Mouse (Mus musculus) thymus, postnatal 10 days (tissue): ENCODE measurements around the gene Ndufaf8.
A peak's percentile ranks its signal among the peaks of the same experiment; 100 is the strongest.

Experiments used
- DNase-seq, 2 experiments: peaks; one replicate each; pipeline ENCODE4 v3.0.0; 2021; ENCODE audit warnings: low spot score in 2 of 2

Ndufaf8 gene

GRCm38 (mm10) chr11:120098588-120099511, at the start of gene Ndufaf8, which contains the start of gene Tepsin:
Gene Ndufaf8 (plus strand): TSS chr11:120098928.
Gene Tepsin (minus strand): TSS chr11:120098731.
- DNase-seq: peak; percentile 97

DNA sequence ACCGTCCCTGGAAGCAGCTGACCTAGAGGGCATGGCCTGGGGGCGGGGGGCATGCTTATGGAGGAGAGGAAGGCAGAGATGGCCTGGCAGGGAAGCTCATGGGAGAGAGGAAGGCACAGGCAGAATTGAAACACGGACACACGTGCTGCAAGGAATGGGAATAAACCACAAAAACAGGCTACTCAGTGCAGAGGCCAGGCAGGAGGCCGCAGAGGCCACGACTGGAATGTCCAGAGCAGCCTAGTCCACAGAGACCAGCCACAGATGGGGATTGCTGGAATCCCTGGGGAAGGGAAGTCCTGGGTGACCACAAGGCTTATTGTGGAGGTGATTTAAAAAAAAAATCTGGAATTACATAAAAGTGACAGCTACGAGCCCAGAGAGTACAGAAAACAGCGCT, 49.7 kb upstream of the Ndufaf8 start:
- DNase-seq: no peak

DNA sequence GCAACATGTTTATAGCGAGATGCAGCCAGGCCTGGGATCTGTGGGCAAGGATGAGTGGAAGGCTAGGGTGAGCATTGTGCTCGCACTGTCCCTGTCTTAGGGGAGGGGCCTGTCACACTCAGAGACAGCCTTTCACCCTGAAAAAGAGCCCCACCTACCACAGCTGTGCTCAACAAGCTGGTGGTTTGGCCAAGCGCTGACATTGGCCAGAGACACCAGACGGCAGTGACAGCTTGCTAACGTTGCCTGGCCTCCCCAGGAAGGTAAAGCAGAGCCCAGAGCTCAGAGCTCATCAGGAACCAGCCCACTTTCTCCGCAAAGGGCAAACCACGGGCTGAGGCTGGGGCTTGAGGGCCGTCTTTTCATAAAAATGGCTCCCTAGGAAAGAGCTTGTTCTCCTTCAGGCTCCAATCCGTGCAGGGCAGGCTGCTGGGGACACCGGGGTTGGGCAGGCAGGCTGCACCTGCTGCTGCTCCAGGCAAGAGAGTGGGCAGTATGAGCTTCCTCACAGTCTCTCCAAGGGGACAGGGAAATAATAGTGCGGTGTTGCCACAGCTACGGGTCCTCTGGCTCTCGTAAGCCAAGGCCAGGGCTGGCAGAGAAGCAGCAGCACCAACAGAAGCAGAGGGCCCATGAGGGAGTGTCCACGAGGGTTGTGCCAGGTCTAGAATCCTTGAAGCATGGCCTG, 47.5 kb upstream of the Ndufaf8 start:
- no peak for DNase-seq

- DNase-seq: no peak
These were observed 46.5 kb upstream of the Ndufaf8 start for GRCm38 (mm10) chr11:120052274-120052673.

DNA sequence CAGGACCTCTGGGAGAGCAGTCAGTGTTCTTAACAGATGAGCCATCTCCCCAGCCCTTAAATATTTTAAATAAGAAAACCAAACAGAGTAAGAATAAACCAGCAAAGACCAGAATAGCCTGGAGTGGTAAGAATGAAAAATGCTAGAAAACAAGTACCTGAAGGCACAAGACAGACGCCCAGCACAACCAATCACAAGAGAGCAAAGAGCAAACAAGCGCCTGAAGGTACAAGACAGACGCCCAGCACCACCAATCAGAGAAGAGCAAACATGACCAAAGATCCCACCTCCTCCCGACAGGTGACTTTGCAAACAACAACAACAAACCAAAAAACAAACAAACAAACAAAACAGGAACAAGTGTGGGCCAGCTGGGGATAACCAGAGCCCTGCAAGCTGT, 44.9 kb upstream of the Ndufaf8 start:
- DNase-seq: no peak

- no peak for DNase-seq
These were observed 42.6 kb upstream of the Ndufaf8 start for GRCm38 (mm10) chr11:120055953-120056732.

DNA sequence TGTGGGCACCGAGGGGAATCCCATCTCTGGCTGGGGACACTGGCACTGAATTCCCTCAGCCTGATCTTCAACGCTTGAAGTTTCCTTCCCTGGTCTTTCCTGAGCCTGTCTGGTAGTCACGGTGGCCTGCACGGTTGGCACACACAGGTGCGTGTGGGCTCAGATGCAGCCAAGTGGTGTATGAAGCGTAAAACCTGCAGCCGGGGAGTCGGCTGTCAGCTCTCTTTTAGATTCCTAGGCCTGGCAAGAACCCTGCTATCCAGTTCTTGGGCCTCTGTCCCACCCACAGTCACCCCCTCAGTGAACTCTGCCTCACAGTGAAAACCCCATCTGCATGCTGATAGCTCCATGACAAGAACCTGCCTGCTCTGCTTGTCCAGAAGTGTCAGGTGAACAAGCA, 38.1 kb upstream of the Ndufaf8 start:
- DNase-seq: no peak

DNA sequence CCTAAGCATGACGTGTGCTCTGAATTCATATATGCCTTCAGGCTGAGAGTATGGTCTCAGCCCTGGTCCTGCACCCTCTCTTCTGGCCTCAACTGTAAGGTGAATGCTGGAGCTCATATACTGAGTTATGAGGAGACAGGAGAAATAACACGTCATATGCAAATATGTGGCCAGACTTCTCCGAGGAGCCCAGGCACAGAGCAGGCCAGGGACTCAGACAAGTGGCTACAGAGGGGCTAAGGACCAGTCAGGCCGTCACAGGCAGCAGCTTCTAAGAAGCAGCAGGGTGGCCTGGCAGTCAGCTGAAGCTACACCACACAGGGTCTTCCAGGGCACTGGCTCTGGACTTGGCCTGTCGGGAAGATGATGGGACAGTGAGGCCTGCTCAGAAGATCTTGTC, 35.4 kb upstream of the Ndufaf8 start:
- DNase-seq: no peak

DNA sequence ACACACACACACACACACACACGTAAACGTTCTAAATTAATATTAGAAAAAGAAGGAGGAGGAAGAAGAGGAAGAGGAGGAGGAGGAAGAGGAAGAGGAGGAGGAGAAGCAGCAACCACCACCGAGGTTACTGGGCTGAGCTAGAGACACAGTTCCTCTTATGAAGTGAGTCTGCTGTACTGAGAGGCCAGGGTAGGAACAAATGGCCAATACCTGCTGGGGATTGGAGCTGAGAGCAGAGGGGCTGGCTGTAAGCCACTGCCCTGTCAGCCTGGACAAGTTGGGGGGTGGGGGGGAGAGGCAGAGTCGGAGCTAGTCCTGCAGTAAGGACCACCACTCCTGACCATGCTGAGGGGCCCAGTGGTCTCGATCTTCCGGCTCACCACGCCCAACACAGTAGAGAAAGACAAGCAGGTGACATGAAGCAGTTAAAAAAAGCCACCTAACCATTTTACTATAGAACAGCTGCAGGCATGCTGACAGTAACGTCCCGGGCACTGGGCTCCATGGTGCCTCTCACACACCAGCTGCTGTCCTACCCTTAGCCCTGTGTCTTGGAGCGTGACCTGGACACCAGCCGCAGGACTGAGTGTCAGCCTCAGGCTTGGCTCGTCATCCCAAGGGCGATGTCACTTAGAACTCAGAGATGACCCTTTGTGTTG, 34.6 kb upstream of the Ndufaf8 start:
- DNase-seq: no peak

GRCm38 (mm10) chr11:120064668-120065040, 34.1 kb upstream of the Ndufaf8 start:
- DNase-seq: no peak

DNA sequence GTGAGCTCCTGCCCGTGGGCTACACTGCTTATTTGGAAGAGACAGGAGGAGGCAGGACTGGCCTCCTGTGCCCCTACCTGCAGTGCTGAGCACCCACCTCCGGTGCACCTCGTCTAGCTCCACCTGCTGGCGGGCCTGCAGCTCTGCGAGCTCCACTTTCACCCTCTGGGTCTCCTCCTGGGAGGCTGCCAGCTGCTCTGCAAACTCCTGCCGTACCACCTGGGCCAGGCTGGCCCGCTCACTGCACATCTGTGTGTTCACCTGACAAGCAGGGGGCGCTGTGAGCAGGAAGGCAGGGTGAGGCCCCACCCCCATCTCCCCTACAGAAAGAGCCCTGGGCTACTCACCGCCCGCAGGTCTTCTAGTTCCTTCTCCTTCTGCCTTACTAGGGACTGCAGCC, 33.4 kb upstream of the Ndufaf8 start:
- peak; percentile 32 to 80 for DNase-seq

DNA sequence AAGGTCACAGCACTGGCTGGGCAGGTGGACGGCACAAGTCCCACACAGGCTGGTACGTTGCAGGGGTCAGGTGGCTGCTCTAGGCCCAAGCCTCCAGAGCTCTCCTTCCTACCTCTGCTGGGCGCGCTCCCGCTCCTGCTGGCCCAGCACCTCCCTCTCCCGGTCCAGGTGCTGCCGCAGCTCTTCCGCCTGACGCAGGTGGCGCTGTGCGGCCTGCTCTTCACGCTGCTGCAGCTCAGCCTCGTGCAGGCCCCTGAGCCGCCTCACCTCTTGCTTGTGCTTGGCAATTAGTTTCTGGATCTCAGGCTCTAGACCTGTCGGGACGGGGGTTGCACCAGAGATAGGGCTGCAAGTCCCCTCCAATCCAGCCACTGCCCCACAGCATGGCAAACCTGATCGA, 30.9 kb upstream of the Ndufaf8 start:
- DNase-seq: no peak

DNA sequence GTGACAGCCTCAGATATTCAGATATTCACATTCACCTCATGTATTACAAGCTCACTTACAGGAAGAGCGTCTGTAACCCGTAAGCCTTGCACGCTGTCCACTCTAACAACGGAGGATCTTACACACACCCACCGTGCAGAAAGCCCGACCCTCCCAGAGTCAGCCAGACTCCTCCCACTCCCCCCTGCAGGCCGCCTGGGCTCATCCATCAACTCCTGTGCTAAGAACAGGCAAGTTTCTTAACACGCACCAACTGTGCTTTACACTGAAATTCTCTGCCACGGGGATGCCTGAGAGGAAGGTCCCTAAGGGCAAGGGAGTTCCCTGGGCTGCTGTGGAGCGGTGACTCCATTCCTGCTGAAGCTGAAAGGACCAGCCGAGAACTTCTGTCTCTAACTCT, 29.5 kb upstream of the Ndufaf8 start:
- no peak for DNase-seq

- DNase-seq: no peak
These were observed 28.3 kb upstream of the Ndufaf8 start for GRCm38 (mm10) chr11:120070286-120070930.

DNA sequence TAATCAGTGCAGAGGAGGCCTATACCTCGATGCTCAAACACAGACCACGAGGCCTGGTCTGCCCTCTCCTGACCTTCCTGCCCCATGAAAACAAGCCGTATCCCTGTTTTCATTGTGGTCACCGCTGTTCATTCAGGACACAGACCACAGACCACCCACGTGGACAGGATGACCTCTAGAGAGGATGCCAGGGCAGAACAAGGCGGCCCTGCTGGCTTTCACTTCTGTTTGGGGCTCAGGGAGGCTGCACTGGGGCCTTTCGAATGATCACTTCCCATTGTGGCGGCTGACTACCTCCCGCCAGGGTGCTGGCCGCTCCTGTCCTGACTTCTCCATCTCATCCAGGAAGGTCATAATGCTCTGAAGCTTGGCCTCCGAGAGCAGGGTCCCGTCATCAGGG, 27.7 kb upstream of the Ndufaf8 start:
- DNase-seq: no peak

DNA sequence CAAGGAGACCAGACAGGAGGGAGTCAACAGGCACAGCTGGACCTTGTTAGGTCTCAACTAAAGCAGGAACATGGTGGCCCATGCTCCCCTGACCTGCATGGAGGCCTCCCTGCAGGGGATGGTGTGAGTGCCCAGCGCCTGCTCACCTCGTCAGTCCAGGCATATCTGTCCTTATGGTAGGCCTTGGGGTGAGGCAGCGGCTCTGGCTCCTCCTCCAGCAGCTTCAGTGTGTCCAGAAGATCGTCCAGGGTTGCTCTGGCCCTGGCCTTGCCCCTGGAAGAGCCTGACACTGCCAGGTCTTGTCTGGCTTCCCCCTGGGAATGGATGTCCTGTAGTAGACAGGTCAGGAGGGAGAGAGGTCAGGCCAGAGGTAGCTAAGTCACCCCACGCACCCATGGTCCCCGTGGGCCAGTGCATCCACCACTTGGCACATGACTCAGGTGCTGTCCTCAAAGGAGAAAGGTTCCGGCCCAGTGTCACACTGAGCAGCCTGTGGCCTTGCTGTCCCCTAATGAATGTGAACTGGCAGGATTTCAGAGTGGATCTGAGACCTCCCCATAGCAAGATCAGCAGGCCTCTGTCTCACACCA, 26.9 kb upstream of the Ndufaf8 start:
- DNase-seq: no peak

GRCm38 (mm10) chr11:120072986-120073647, 25.6 kb upstream of the Ndufaf8 start:
- DNase-seq: no peak

DNA sequence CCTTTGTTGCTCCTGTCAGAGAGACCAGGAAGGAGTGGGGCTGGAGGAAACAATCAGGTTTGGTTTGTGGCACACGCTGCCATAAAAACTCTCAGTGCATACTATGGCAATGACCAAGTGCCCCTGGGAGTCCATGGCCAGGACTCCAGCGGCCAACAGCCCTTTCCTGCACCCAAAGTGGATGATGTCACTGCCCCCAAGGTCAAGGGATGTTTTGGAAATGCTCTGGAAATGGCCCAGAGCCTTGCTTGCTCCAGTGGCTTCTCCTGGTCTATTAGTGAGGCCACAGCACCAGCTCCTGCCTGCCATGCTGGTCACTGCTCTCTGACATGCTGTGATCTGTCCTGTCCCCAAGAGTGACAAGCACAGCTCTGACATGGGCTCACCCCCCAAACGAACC, 22.5 kb upstream of the Ndufaf8 start:
- DNase-seq: no peak

- DNase-seq: no peak
These were observed 18.4 kb upstream of the Ndufaf8 start for GRCm38 (mm10) chr11:120080282-120080681.
